Mouse (Mus musculus): Measurements from ENCODE around the gene Ifna11. TPM values are rescaled to one million over a fixed set of nuclear protein-coding genes. Genes with fewer than 3 reads are reported as not detected.

Ifna11 gene
- total RNA-seq, 1 experiment from 2014 or later, result not detected

GRCm38 (mm10) chr4:88840058-88840457 is 20.3 kb downstream of the Ifna11 start:
- DNase-seq, result no peak

DNA sequence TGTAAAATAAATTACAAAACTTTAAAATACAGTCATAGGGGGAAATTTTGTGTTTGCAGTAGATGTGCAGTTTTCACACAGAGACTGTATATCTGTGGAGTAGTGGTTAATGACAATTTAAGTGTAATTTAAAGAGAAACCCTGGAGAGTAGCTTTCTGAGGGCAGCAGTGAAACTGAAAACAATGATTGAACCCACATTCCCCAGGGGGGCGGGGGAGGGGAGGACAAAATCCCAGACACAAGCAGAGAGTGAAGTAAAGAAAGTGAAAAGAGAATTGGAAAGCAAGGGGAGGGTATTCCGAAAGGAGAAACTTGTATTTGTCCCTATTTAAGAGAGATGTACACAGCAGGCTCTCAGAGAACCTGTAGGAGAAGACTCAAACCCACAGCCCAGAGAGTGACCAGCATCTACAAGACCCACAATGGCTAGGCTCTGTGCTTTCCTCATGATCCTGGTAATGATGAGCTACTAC is 21.7 kb downstream of the Ifna11 start, which contains the start of gene Ifna4:
TSS of gene Ifna4 (plus strand) at position 424 of the 474 bp plus-strand sequence.
- DNase-seq, result no peak

GRCm38 (mm10) chr4:88845334-88845733 is 25.6 kb downstream of the Ifna11 start:
- DNase-seq, result no peak

- no peak for DNase-seq
Measured at GRCm38 (mm10) chr4:88849698-88850097, 29.9 kb downstream of the Ifna11 start, which contains the start of gene Ifna1. Gene Ifna1 (plus strand): TSS chr4:88850087.

GRCm38 (mm10) chr4:88851026-88851763 is 31.4 kb downstream of the Ifna11 start:
- no peak for DNase-seq

GRCm38 (mm10) chr4:88859214-88859613 is 39.5 kb downstream of the Ifna11 start:
- DNase-seq, result no peak

GRCm38 (mm10) chr4:88863309-88863708 is 43.5 kb downstream of the Ifna11 start:
- DNase-seq, result no peak

DNA sequence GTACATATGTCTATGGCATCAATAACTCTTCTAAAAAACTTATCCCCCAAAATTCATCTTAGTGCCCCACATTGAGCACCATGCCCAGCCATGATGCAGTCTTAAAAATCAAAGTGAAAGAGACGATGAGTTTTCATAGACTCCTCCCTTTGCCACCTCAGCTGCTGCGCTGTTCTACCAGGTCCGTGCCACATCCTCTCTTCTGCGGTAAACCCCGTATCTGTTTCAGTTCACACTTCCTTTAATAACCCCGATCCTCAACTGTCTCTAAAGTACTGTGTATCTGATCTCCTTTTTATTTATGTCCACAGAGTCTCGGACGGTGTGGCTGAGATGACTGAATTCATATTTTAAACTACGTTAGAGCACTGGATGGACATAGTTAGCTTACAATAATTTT is 44.8 kb downstream of the Ifna11 start:
- peak; percentile 13 for DNase-seq

- no peak for DNase-seq
Measured at GRCm38 (mm10) chr4:88865011-88865569, 45.3 kb downstream of the Ifna11 start.

DNA sequence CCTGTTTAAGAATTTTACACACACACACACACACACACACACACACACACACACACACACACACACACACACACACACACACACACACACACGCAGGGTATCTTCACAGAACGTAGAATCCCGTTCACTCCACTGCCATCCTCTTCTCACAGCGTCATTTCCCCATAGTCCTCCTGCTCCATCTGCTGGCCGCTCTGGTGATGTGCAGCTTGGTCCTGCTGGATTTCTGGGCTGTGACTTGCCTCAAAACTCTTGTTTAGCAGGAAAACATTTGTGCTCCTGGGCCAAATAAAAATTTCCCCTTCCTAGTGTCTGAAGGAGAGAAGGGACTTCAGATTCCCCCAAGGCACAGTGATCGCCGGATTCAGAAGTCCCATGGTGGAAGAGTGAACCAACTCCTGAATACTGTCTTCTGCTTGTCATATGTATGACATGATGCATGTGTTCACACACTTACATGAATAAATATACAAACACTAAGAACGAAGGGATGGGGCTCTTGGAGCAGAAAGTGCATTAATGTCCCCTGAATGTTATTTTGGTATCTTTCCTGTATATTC is 47.7 kb downstream of the Ifna11 start:
- DNase-seq, result peak; percentile 87

DNA sequence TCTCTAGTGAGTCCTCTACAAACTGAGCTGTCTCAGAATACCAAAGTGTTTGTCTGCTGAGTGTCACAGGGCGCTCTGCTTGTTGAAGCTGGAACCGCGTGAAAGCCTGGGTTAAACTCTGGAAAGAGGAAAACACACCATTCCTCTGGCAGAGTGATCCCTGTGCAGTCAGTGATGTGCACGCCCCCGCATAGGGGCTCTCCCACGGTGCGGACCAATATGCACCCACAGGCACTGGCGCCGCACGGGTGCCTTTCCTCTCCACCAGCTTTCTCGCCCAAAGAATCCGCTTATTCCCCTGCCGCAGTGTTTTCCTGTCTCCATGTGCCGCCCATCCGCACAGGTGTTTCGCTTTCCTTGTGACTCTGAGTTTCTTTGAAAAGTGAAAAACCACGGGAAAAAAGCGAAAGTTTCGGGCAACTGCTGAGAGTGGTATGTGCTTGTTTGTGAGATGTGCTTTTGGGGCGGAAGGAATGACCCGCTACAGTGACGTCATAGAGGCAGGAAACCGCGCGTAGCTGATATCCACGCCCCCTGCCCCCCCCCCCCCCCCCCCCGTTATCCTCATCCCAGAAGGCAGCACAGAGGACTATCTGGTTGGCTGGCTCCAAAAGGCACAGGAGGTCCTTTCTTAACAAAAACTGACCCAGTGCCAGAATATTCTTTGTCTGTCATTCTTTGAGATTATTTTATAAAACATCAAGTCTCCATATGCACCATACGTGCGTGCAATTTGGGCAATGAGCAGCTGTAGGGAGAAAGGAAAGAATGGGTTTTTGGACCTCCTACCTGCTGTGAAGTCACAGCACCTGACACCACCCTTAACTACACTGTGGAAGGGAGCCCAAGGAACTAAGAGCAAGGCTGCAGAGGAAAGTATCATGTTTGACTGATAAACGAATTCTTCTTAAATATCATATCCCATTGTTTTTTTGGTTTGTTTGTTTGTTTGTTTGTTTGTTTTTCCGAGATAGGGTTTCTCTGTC is 48.5 kb downstream of the Ifna11 start:
- peak; percentile 41 for DNase-seq

Other genes starting within 250 kb of the Ifna11 start
- not detected in 2 replicates for gene Ifna14, start 248.2 kb upstream of the Ifna11 start, total RNA-seq (2021)
- not detected in 2 replicates for gene Ifna9, start 227.6 kb upstream of the Ifna11 start, total RNA-seq (2021)
- not detected in 2 replicates for gene Ifna12, start 216.6 kb upstream of the Ifna11 start, total RNA-seq (2021)
- not detected in 2 replicates for gene C87499, start 185.5 kb upstream of the Ifna11 start, total RNA-seq (2021)
- gene Ifna13, start 175.5 kb upstream of the Ifna11 start, total RNA-seq (2021), result not detected in 2 replicates
- gene Ifna16, start 143.0 kb upstream of the Ifna11 start, total RNA-seq (2021), result not detected in 2 replicates
- not detected in 2 replicates for gene Ifna2, start 136.0 kb upstream of the Ifna11 start, total RNA-seq (2021)
- not detected in 2 replicates for gene Ifnab, start 128.6 kb upstream of the Ifna11 start, total RNA-seq (2021)
- 0.49 and 0.89 TPM in 2 replicates for gene Gm26566, start 98.2 kb upstream of the Ifna11 start, total RNA-seq (2021)
- gene Klhl9, start 97.5 kb upstream of the Ifna11 start, total RNA-seq (2021), result 72.3 and 74.9 TPM in 2 replicates
- gene Gm13271, start 65.1 kb upstream of the Ifna11 start, total RNA-seq (2021), result not detected in 2 replicates
- gene Gm13283, start 59.8 kb upstream of the Ifna11 start, total RNA-seq (2021), result not detected in 2 replicates
- not detected in 2 replicates for gene Gm13290, start 46.1 kb upstream of the Ifna11 start, total RNA-seq (2021)
- gene Gm13289, start 43.0 kb upstream of the Ifna11 start, total RNA-seq (2021), result not detected in 2 replicates
- not detected in 2 replicates for gene Gm13272, start 40.1 kb upstream of the Ifna11 start, total RNA-seq (2021)
- not detected in 2 replicates for gene Ifnz, start 37.8 kb upstream of the Ifna11 start, total RNA-seq (2021)
- not detected in 2 replicates for gene Gm13276, start 34.2 kb upstream of the Ifna11 start, total RNA-seq (2021)
- not detected in 2 replicates for gene Gm13277, start 31.3 kb upstream of the Ifna11 start, total RNA-seq (2021)
- not detected in 2 replicates for gene Gm13278, start 28.4 kb upstream of the Ifna11 start, total RNA-seq (2021)
- gene Gm13275, start 25.5 kb upstream of the Ifna11 start, total RNA-seq (2021), result not detected in 2 replicates
- not detected in 2 replicates for gene Gm13279, start 22.6 kb upstream of the Ifna11 start, total RNA-seq (2021)
- 0.22 TPM in 1 of 2 replicates, not detected in the other for gene Gm13285, start 20.3 kb upstream of the Ifna11 start, total RNA-seq (2021)
- gene Gm13287, start 16.7 kb upstream of the Ifna11 start, total RNA-seq (2021), result not detected in 2 replicates
- gene Gm13288, start 14.4 kb upstream of the Ifna11 start, total RNA-seq (2021), result not detected in 2 replicates
- not detected in 2 replicates for gene Ifna7, start 3.7 kb upstream of the Ifna11 start, total RNA-seq (2021)
- not detected in 2 replicates for gene Ifna6, start 7.5 kb downstream of the Ifna11 start, total RNA-seq (2021)
- not detected in 2 replicates for gene Ifna5, start 15.6 kb downstream of the Ifna11 start, total RNA-seq (2021)
- not detected in 2 replicates for gene Ifna4, start 21.9 kb downstream of the Ifna11 start, total RNA-seq (2021)
- gene Ifna1, start 30.1 kb downstream of the Ifna11 start, total RNA-seq (2021), result not detected in 2 replicates
- not detected in 2 replicates for gene Ifne, start 60.2 kb downstream of the Ifna11 start, total RNA-seq (2021)